Mouse (Mus musculus) urinary bladder, postnatal 0 days (tissue): ENCODE measurements around the gene Smg7. TPM values are rescaled to one million over a fixed set of nuclear protein-coding genes. Genes with fewer than 3 reads are reported as not detected.

Source experiments
- polyA plus RNA-seq: library from polyadenylated mRNA; unstranded; fragments of >200 nt; fragmentation: Nextera tagmentation; extraction: Ambion mirVana; gene quantifications from 2 replicates; pipeline ENCODE4 v1.2.1, GENCODE M21; 2015

The Smg7 gene
- 12.4 and 14.0 TPM in 2 replicates for polyA plus RNA-seq

GRCm38 (mm10) chr1:152901765-152902664 is at the start of gene Smg7:
Gene Smg7 (minus strand): TSS chr1:152902646.

GRCm38 (mm10) chr1:152799897-152800296 is 102.5 kb downstream of the Smg7 start, which contains the start of gene Ncf2:
Gene Ncf2 (plus strand): TSS chr1:152800194.

Other genes starting within 250 kb of the Smg7 start
- not detected in 2 replicates for gene Apobec4, start 152.1 kb downstream of the Smg7 start, polyA plus RNA-seq
- gene Rgl1, start 136.3 kb downstream of the Smg7 start, polyA plus RNA-seq: 30.0 and 31.1 TPM in 2 replicates
- gene Arpc5, start 136.1 kb downstream of the Smg7 start, polyA plus RNA-seq: 259 and 270 TPM in 2 replicates
- 5.0 and 11.3 TPM in 2 replicates for gene Ncf2, start 102.5 kb downstream of the Smg7 start, polyA plus RNA-seq
- gene Nmnat2, start 52.3 kb upstream of the Smg7 start, polyA plus RNA-seq: 2.0 and 2.7 TPM in 2 replicates